Mouse (Mus musculus) adrenal gland, postnatal 25 days (tissue): ENCODE results near the gene Glrb. TPM values are rescaled to one million over a fixed set of nuclear protein-coding genes. Genes with fewer than 3 reads are reported as not detected.

Source experiments
- DNase-seq: peaks from one replicate; pipeline ENCODE4 v3.0.0; 2021; ENCODE audit warnings: mixed read lengths
- long read RNA-seq: library from polyadenylated mRNA; stranded (forward); transcript quantifications from one replicate; pipeline ENCODE4 v2.0.0, GENCODE M21; 2021
- total RNA-seq: library from RNA; stranded (reverse); gene quantifications from 2 replicates; pipeline ENCODE4 v1.2.3, GENCODE M21; 2021

Gene Glrb
- total RNA-seq = 8.4 and 8.9 TPM in 2 replicates
- long read RNA-seq, transcript Glrb-201 (10 exons, 3,029 nt) = major isoform, 6 of 15 reads
- long read RNA-seq, partial matches to known transcripts = 3 of 15 reads
- long read RNA-seq, other reads (novel, unspliced or antisense) = 5 of 15 reads

GRCm38 (mm10) chr3:80913111-80913778 is at the start of gene Glrb:
Glrb (minus strand) TSS chr3:80913660.
- DNase-seq = peak; percentile 72

- no peak for DNase-seq
Measured at GRCm38 (mm10) chr3:80959965-80960364, 46.5 kb upstream of the Glrb start.

GRCm38 (mm10) chr3:80958591-80958990 is 45.1 kb upstream of the Glrb start:
- peak; percentile 39 for DNase-seq

- DNase-seq = no peak
Measured at GRCm38 (mm10) chr3:80913779-80914284, 372 bp upstream of the Glrb start.

GRCm38 (mm10) chr3:80894745-80895480 is 18.5 kb downstream of the Glrb start:
- DNase-seq = peak; percentile 29

- no peak for DNase-seq
Measured at GRCm38 (mm10) chr3:80894328-80894727, 19.1 kb downstream of the Glrb start.

GRCm38 (mm10) chr3:80893055-80893690 is 20.3 kb downstream of the Glrb start:
- DNase-seq = no peak

- DNase-seq = no peak
Measured at GRCm38 (mm10) chr3:80891087-80891486, 22.4 kb downstream of the Glrb start.

GRCm38 (mm10) chr3:80885174-80885573 is 28.3 kb downstream of the Glrb start:
- DNase-seq = no peak

GRCm38 (mm10) chr3:80883601-80884000 is 29.9 kb downstream of the Glrb start:
- DNase-seq = no peak

GRCm38 (mm10) chr3:80880660-80881293 is 32.7 kb downstream of the Glrb start:
- no peak for DNase-seq

GRCm38 (mm10) chr3:80878571-80878970 is 34.9 kb downstream of the Glrb start:
- no peak for DNase-seq

GRCm38 (mm10) chr3:80874690-80875353 is 38.6 kb downstream of the Glrb start:
- DNase-seq = no peak

GRCm38 (mm10) chr3:80874081-80874480 is 39.4 kb downstream of the Glrb start:
- DNase-seq = no peak

GRCm38 (mm10) chr3:80871472-80872171 is 41.8 kb downstream of the Glrb start:
- no peak for DNase-seq

- DNase-seq = no peak
Measured at GRCm38 (mm10) chr3:80867328-80867727, 46.1 kb downstream of the Glrb start.

GRCm38 (mm10) chr3:80852912-80853507 is 60.5 kb downstream of the Glrb start:
- no peak for DNase-seq

- no peak for DNase-seq
Measured at GRCm38 (mm10) chr3:80850947-80851346, 62.5 kb downstream of the Glrb start.

GRCm38 (mm10) chr3:80845634-80846033 is 67.8 kb downstream of the Glrb start:
- DNase-seq = no peak

- no peak for DNase-seq
Measured at GRCm38 (mm10) chr3:80839845-80840244, 73.6 kb downstream of the Glrb start.

GRCm38 (mm10) chr3:80837583-80837982 is 75.9 kb downstream of the Glrb start:
- no peak for DNase-seq
